Mouse (Mus musculus): Measurements from ENCODE around the gene Dusp3. TPM values are rescaled to one million over a fixed set of nuclear protein-coding genes. Genes with fewer than 3 reads are reported as not detected.

Dusp3 gene
- total and polyA plus RNA-seq, 3 experiments, result 18.4 to 35.5 (median 29.8) TPM

GRCm38 (mm10) chr11:101952541-101953341 is 34.1 kb downstream of the Dusp3 start:
- no peaks in the 10 kb centered on the region for H3K79me2 ChIP-seq (ENCODE audit: control insufficient read depth, insufficient read depth, low read length, poor library complexity)
- peak overlapping the region in 1 of 2 experiments; percentile 0; a peak in 2 of 4 replicates for H3K4me3 ChIP-seq (ENCODE audit: control insufficient read depth in 1 of 2, insufficient read depth in 1 of 2, low read depth in 2 of 2, low read length in 2 of 2)
- 0 out of 2 replicates have a peak overlapping the region, but pooled peaks have one; percentile 3 for H3K9ac ChIP-seq (ENCODE audit: control insufficient read depth, low read depth, low read length, poor library complexity, severe bottlenecking)
- no peak for TF ChIP-seq POLR2A (IDR thresholded peaks at IDR 0.05; ENCODE audit: control insufficient read depth in 1 of 2, insufficient read depth in 1 of 2, low read depth in 1 of 2, low read length in 2 of 2, poor library complexity in 1 of 2)
- peak; percentile 89 for TF ChIP-seq TBP (IDR thresholded peaks at IDR 0.05; ENCODE audit: low read depth, low read length)
- TF ChIP-seq BHLHE40 (IDR thresholded peaks at IDR 0.05; ENCODE audit: borderline replicate concordance, low read depth, low read length), result peak; percentile 85
- no peak for TF ChIP-seq GABPA (IDR thresholded peaks at IDR 0.05; ENCODE audit: low read depth, low read length)
- 0 out of 2 replicates have a peak, but pooled peaks have one; percentile 40 for TF ChIP-seq UBTF (IDR thresholded peaks at IDR 0.05; ENCODE audit: borderline replicate concordance, insufficient read depth, low read depth, low read length)
- TF ChIP-seq RCOR1 (IDR thresholded peaks at IDR 0.05; ENCODE audit: low read depth, low read length), result 0 out of 2 replicates have a peak, but pooled peaks have one; percentile 26
- no peak for TF ChIP-seq SMC3 (IDR thresholded peaks at IDR 0.05; ENCODE audit: low read depth, low read length)
- TF ChIP-seq MAZ (IDR thresholded peaks at IDR 0.05; ENCODE audit: low read depth, low read length), result no peak
- TF ChIP-seq GATA1 (IDR thresholded peaks at IDR 0.05; ENCODE audit: low read depth, low read length), result peak; percentile 60
- TF ChIP-seq NELFE (IDR thresholded peaks at IDR 0.05; ENCODE audit: low read depth, low read length), result no peak
- TF ChIP-seq EP300 (IDR thresholded peaks at IDR 0.05; ENCODE audit: low read depth in 1 of 2, low read length in 2 of 2), result peak in 1 of 2 experiments; percentile 71
- no peak for TF ChIP-seq ZKSCAN1 (IDR thresholded peaks at IDR 0.05; ENCODE audit: low read depth, low read length)
- peak; percentile 3; the same call in 1 of the 2 replicates for TF ChIP-seq MAX (IDR thresholded peaks at IDR 0.05; ENCODE audit: low read length)
- no peak for TF ChIP-seq ZNF384 (IDR thresholded peaks at IDR 0.05; ENCODE audit: low read depth, low read length)
- TF ChIP-seq TAL1 (IDR thresholded peaks at IDR 0.05; ENCODE audit: low read length), result peak; percentile 79
- TF ChIP-seq USF1 (IDR thresholded peaks at IDR 0.05; ENCODE audit: low read depth, low read length), result no peak
- TF ChIP-seq POLR2AphosphoS5 (IDR thresholded peaks at IDR 0.05; ENCODE audit: borderline replicate concordance, low read depth, low read length), result no peak
- TF ChIP-seq ELF1 (IDR thresholded peaks at IDR 0.05; ENCODE audit: low read depth, low read length), result no peak
- TF ChIP-seq ETS1 (IDR thresholded peaks at IDR 0.05; ENCODE audit: low read depth, low read length), result peak; percentile 55; the same call in 1 of the 2 replicates
- TF ChIP-seq MYC (IDR thresholded peaks at IDR 0.05; ENCODE audit: low read depth, low read length), result peak; percentile 48; the same call in 1 of the 2 replicates
- TF ChIP-seq E2F4 (IDR thresholded peaks at IDR 0.05; ENCODE audit: borderline replicate concordance, low read depth, low read length), result no peak
- peak; percentile 48 for TF ChIP-seq TCF12 (IDR thresholded peaks at IDR 0.05; ENCODE audit: low read depth, low read length)
- peaks cover 0 to 22% of the 10 kb centered on the region in 2 experiments; a peak in 2 of 4 replicates for H3K36me3 ChIP-seq (ENCODE audit: control insufficient read depth in 1 of 2, insufficient read depth in 2 of 2, low read length in 2 of 2)
- H3K27me3 ChIP-seq (ENCODE audit: control insufficient read depth in 1 of 2, insufficient read depth in 2 of 2, low read length in 2 of 2), result peaks cover 2 to 3% of the 10 kb centered on the region in 2 experiments
- H3K4me1 ChIP-seq (ENCODE audit: control insufficient read depth in 1 of 2, insufficient read depth in 2 of 2, low read length in 2 of 2), result peaks cover 2 to 24% of the 10 kb centered on the region in 2 experiments; a peak in 3 of 4 replicates
- DNase-seq (ENCODE audit: low read depth, low spot score), result peak; percentile 80
- H3K9me3 ChIP-seq (replicated peaks; ENCODE audit: insufficient read depth, low read length), result no peaks in the 10 kb centered on the region
- H3K27ac ChIP-seq (ENCODE audit: control insufficient read depth, low read depth, low read length), result peak overlapping the region; percentile 32

Measured in MEL (cell line).